Mouse (Mus musculus) ES-Bruce4 (cell line): ENCODE data around the gene Naaladl1. TPM values are rescaled to one million over a fixed set of nuclear protein-coding genes. Genes with fewer than 3 reads are reported as not detected.
A peak's percentile ranks its signal among the peaks of the same experiment; 100 is the strongest.

ENCODE experiments used
- H3K27ac ChIP-seq: 2 replicates; pipeline ENCODE4 v1.5.1; 2012; ENCODE audit warnings: low read length, inconsistent platforms; ENCODE audit not compliant: insufficient read depth
- H3K27me3 ChIP-seq: 2 replicates; pipeline ENCODE4 v1.6.1; 2012; ENCODE audit warnings: mild to moderate bottlenecking, low read length, inconsistent platforms; ENCODE audit not compliant: control insufficient read depth, poor library complexity, insufficient read depth, severe bottlenecking
- H3K36me3 ChIP-seq: 2 replicates; pipeline ENCODE4 v1.6.1; 2012; ENCODE audit warnings: inconsistent platforms, mild to moderate bottlenecking, low read length, moderate library complexity; ENCODE audit not compliant: control insufficient read depth, poor library complexity, insufficient read depth, severe bottlenecking
- H3K4me1 ChIP-seq: one replicate; pipeline ENCODE4 v1.8.1; 2011; ENCODE audit warnings: low read length; ENCODE audit not compliant: control insufficient read depth, insufficient read depth
- H3K4me3 ChIP-seq: 2 replicates; pipeline ENCODE4 v1.5.1; 2011; ENCODE audit warnings: low read depth, mild to moderate bottlenecking, low read length
- H3K9ac ChIP-seq: 2 replicates; pipeline ENCODE4 v1.6.1; 2012; ENCODE audit warnings: low read depth, mild to moderate bottlenecking, inconsistent platforms; ENCODE audit not compliant: poor library complexity, severe bottlenecking
- H3K9me3 ChIP-seq: replicated peaks from 2 replicates; pipeline ENCODE4 v1.6.1; 2012; ENCODE audit warnings: mild to moderate bottlenecking, low read length, inconsistent platforms; ENCODE audit not compliant: control insufficient read depth, poor library complexity, insufficient read depth, severe bottlenecking
- CTCF ChIP-seq: IDR thresholded peaks from one replicate; pipeline ENCODE4 v1.8.1; 2011; ENCODE audit warnings: low read depth, low read length
- EP300 ChIP-seq: IDR thresholded peaks from 2 replicates; pipeline ENCODE4 v1.6.1; 2011; ENCODE audit warnings: low read depth, low read length; ENCODE audit not compliant: insufficient read depth
- POLR2A ChIP-seq: IDR thresholded peaks from one replicate; pipeline ENCODE4 v1.8.1; 2011; ENCODE audit warnings: low read length; ENCODE audit not compliant: insufficient read depth
- polyA plus RNA-seq: library from polyadenylated mRNA; stranded (reverse); fragments of >200 nt; gene quantifications from 2 replicates; pipeline ENCODE4 v1.2.4, GENCODE M21; 2011; ENCODE audit warnings: low read depth; ENCODE audit not compliant: missing spikeins, insufficient read depth, insufficient read length

Gene Naaladl1
- polyA plus RNA-seq, 1 experiment = 3.5 TPM

DNA sequence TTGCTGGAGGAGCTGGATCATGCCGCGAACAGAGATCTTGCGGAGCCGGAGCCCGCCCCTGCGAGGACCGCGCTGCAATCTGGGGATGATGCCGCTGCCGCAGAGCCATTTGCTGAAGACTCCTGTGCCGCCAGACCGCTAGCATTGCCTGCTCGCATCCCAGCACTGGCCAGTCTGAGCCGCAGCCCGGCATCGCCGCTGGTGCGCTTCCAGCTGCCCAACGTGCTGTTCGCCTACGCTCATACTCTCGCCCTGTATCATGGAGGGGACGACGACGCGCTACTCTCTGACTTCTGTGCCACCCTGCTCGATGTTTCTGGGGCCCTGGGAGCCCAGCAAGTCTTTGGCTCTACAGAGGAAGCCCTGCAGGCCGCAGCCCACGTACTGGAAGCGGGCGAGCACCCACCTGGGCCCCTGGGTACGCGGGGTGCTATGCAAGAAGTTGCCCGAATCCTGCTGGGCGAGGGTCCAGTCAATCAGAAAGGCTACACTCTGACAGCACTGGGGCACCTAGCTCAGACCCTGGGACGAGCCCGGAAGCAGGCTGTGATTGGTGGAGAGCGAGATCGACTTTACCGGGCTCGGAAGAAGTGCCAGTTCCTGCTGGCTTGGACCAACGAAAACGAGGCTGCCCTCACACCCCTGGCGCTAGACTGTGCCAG, 43.8 kb upstream of the Naaladl1 start:
- Histone ChIP-seq H3K9ac (peak overlapping the region; percentile 90), H3K4me3 (peak overlapping the region; percentile 97), H3K9me3 (no peaks in the 10 kb centered on the region), H3K4me1 (no peaks in the 10 kb centered on the region), H3K27ac (peak overlapping the region; percentile 42), H3K36me3 (peaks cover 15% of the 10 kb centered on the region), H3K27me3 (no peaks in the 10 kb centered on the region)
- TF ChIP-seq CTCF = no peak
- TF ChIP-seq EP300 = no peak
- no peak for TF ChIP-seq POLR2A

DNA sequence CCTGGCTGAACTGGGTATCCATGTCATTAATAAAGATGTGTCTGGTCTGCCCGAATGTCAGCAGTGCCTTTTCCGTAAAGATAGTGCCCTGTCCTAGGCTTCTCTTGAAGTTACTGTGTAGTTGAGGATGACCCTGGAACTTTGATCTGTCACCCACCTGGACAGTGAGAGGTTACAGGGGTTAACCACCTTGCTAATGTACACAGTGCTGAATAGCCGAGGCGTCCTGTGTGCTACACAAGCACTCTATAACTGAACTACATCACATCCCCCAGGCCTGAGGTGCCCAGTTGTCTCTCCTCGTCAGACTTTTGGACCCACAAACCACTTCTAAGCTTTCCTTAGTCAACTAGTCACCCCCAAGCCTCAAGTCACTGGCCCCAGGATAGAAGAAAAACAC, 43.2 kb upstream of the Naaladl1 start:
- TF ChIP-seq CTCF (no peak), EP300 (no peak), POLR2A (no peak)
- no peaks in the 10 kb centered on the region for H3K4me1 ChIP-seq

DNA sequence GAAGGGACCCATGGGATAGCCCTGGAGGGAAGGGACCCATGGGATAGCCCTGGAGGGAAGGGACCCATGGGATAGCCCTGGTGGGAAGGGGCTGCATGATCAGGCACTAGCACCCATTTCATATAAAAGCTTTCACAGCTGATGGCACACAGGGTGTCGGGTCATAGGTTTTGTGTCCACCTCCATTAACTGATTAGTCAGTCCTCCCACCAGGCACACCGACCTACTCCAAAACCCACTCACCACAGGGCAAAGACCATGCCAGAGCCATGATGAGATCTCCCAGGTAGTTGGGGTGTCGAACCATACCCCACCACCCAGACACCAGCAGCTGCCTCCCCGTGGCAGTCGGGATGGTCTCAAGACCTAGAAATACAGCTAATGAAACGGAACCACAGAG, 42.5 kb upstream of the Naaladl1 start:
- Histone ChIP-seq H3K27me3 (no peaks in the 10 kb centered on the region), H3K4me1 (peaks cover under 1% of the 10 kb centered on the region), H3K9ac (no peak overlapping the region), H3K27ac (no peak overlapping the region), H3K4me3 (no peak overlapping the region), H3K36me3 (peaks cover 15% of the 10 kb centered on the region), H3K9me3 (no peaks in the 10 kb centered on the region)
- TF ChIP-seq EP300 (no peak), CTCF (no peak), POLR2A (no peak)

More for the DNA sequence above, 43.2 kb upstream of the Naaladl1 start:
- H3K9me3 ChIP-seq = no peaks in the 10 kb centered on the region
- no peaks in the 10 kb centered on the region for H3K27me3 ChIP-seq
- peak overlapping the region; percentile 90 for H3K9ac ChIP-seq
- no peak overlapping the region for H3K27ac ChIP-seq
- H3K4me3 ChIP-seq = peak overlapping the region; percentile 97; the same call in 1 of the 2 replicates
- H3K36me3 ChIP-seq = peaks cover 15% of the 10 kb centered on the region

DNA sequence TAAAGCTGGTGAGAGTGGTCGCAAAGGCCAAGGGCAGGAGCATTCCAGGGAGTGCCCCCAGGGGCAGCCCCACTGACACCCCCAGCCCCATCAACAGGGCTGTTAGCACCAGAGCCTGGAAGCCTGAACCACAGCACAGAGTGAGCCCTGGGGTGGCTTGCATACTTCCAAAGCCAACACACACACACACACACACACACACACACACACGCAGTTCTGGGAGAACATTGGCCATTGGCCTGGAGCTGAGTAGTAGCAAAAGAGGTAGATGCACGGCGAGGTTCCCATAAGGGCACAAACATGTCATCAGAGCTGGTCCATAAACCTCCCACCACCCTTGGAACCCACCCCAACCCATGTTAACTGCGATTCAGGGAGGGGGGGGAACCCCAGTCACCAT, 39.0 kb upstream of the Naaladl1 start:
- peak overlapping the region; percentile 44 for H3K4me3 ChIP-seq
- TF ChIP-seq CTCF (no peak), POLR2A (no peak), EP300 (no peak)
- no peaks in the 10 kb centered on the region for H3K9me3 ChIP-seq
- H3K4me1 ChIP-seq = peaks cover 2% of the 10 kb centered on the region
- no peak overlapping the region for H3K27ac ChIP-seq
- H3K9ac ChIP-seq = peak overlapping the region; percentile 74
- H3K27me3 ChIP-seq = no peaks in the 10 kb centered on the region
- H3K36me3 ChIP-seq = no peaks in the 10 kb centered on the region

DNA sequence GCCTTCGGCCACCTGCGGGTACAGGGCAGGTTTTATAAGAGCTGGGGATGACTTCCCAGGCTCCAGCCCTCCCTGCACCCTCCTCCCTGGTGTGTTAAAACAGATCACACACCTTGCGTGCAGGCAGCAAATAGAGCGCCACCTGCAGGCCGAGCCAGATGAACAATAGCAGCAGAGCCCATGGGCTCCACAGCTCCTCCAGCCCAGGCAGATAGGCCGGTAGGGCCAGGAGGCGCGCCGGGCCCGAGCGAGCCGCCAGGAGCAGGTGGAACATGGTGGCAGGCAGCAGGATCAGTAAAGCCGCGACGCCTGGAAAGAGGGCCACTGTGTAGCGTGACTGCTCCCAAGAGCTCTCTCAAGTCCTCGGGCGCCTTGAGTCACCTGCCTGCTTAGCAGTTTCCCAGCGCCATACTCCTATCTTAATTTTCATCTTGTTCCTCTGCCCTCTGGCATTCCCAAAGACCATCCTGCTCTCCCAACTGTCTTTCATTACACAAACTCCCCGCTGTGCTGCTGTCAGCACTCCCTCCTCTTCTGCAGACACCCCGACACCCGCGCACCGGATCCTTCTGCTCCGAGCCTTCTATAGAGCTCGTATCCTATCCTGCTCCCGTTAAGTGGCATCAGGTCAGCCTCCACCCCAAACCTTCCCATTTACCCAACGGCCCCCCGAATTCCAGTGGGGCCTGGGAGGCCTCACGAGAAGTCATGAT, 38.4 kb upstream of the Naaladl1 start:
- Histone ChIP-seq H3K36me3 (no peaks in the 10 kb centered on the region), H3K27me3 (no peaks in the 10 kb centered on the region), H3K9me3 (no peaks in the 10 kb centered on the region), H3K27ac (peak overlapping the region; percentile 30; the same call in 1 of the 2 replicates), H3K4me3 (peak overlapping the region; percentile 82), H3K4me1 (peaks cover 2% of the 10 kb centered on the region), H3K9ac (peak overlapping the region; percentile 74)
- peak; percentile 97 for TF ChIP-seq CTCF
- TF ChIP-seq POLR2A = no peak
- TF ChIP-seq EP300 = peak; percentile 41; the same call in 1 of the 2 replicates
